Mouse (Mus musculus) T-helper 2 cell (primary cell): Measurements from ENCODE around the gene Lpin2.

Experiments used
- in situ Hi-C: fragments of 300-600 bp; cut with MboI, MseI; formaldehyde crosslinking; loops from one replicate; pipeline ENCODE4 v1.15.1; 2025; ENCODE audit warnings: high pct_unique_total_duplicates

Lpin2 gene

DNA sequence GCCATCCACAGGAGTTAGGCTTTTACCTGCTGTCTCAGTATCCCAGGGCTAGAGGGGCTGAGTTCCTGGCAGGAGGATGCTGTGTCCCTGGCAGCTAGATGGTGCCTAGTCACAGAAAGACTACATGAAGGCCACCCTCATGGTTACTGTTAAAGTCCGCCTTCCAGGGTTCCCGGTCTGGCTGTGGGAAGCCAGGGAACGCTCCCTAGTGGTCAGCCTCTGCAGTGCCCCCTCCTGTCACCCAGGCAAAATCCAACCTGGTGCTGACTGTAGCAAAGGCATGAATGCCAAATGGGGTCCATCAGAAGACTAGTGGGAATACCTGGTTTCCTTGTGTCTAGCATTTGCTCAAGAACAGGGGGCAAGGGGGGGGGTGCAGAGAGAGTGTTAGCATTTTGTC lies 78.3 kb downstream of the Lpin2 start:
- in situ Hi-C loops, result no loop called here

GRCm38 (mm10) chr17:71263136-71263535 lies 80.8 kb downstream of the Lpin2 start:
- in situ Hi-C loops, result no loop called here

GRCm38 (mm10) chr17:71264739-71265138 lies 82.4 kb downstream of the Lpin2 start:
- in situ Hi-C loops, result no loop called here

DNA sequence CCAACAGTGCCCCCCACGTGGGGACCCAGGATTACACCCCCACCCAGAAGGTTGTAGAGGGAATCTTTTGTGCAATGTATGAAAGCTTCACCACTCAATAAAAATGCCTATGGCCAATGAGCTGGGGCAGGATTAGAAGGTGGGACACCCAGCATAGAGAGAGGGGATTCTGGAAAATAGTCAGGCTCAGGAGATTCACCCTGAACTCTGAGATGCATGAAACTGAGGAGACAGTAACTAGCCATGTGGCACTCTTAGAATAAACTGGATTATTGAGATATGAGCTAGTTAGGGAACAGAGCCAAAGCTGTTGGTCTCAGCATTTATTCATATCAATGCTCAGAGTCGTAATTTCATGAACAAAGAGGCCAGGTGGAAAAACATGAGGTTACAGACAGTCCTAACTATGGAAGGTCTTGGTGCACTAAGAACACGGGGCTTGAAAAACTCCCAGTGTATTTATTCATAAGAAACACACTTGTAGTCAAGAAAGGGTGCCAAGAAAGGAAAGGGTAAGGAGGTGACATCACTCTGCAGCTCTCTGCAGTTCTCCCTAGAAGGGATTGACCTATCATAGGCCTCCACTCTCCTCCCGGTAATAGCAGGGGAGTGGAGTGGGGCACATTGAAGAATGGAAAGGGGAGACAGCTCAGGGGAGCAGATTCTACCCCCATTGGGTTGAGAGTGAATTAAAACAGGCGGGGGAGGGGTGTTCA lies 83.1 kb downstream of the Lpin2 start:
- in situ Hi-C loops, result no loop called here

DNA sequence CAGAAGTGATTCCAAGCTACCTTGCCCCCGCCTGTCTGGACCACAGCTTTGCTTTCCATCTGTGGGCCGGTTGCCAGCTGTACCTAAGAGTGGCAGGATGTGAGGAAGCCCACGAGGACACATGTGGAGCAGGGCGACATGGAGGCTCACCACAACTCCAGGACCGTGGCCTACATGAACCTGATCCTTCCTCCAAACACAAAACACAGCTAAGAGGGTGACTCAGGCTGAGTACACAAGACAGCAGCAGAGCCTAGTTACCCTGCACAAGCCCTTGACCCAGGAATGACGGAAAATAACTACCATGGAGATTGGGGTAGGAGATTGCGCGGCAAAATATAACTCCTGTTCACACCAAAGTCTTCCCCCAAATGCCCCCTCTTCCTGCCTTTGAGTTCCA lies 85.0 kb downstream of the Lpin2 start:
- in situ Hi-C loops, result no loop called here

DNA sequence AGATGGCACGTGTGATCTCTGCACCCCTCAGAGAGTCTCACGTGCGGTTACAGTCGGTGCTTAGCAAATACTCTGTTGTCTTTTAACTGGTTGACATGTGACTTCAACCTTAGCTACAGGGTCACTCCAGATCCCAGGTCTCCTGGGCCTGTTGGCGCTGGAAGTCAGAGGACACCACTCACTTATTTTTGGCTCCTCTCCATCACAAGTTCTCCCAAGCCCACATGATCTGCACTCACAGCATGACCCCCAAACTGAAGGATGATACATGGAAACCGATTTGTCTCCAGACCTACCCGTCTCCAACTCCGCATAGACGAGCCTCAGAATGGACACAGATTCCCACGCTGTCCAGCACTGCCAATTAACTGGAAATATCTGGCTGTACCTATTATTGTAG lies 85.8 kb downstream of the Lpin2 start:
- in situ Hi-C loops, result no loop called here

GRCm38 (mm10) chr17:71268599-71268998 lies 86.2 kb downstream of the Lpin2 start:
- in situ Hi-C loops, result no loop called here

GRCm38 (mm10) chr17:71273901-71274300 lies 91.5 kb downstream of the Lpin2 start:
- in situ Hi-C loops, result no loop called here

GRCm38 (mm10) chr17:71276771-71277170 lies 94.4 kb downstream of the Lpin2 start:
- in situ Hi-C loops, result no loop called here

- in situ Hi-C loops, result no loop called here
Measured at GRCm38 (mm10) chr17:71277701-71278491, 95.5 kb downstream of the Lpin2 start.

- in situ Hi-C loops, result no loop called here
Measured at GRCm38 (mm10) chr17:71282716-71283115, 100.4 kb downstream of the Lpin2 start.

DNA sequence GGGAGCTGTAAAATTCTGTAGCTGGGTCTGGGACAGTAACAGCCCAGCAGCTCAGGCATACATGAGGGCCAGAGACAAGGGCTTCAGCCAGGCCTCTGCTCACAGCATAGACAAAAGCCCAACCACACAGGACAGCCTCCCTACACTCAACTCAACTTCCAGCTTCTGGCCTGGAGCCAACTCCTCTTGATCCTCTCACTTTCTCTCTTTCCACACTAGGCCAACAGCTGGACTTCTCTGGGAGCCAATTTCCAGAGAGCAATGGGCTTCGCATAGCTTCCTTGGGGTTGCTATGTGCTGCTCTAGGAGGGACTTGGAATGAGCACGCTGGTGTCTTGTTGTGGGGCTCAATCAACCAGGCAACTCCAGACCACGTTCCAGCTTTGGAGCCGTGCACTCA lies 100.9 kb downstream of the Lpin2 start:
- in situ Hi-C loops, result no loop called here

DNA sequence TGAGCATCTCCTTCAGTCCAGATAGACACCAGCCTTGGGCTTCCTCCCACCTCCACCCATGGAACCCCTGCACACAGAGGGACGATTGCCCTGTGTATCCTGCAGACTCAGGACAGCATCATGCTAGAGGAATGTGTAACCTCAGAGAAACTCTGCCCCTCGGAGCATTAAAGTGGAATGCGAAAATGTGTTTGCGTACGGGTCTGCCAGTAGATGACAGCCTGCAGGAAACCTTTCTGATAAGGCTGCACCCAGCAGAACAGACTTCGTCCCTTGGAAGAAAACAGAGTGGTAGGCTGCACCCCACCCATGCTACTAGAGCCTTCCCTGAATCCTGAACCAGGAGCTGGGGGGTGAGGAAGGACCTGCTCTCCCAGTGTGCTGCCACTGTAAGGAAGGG lies 102.5 kb downstream of the Lpin2 start:
- in situ Hi-C loops, result no loop called here

GRCm38 (mm10) chr17:71285929-71286328 lies 103.6 kb downstream of the Lpin2 start:
- in situ Hi-C loops, result no loop called here

GRCm38 (mm10) chr17:71287586-71287985 lies 105.2 kb downstream of the Lpin2 start:
- in situ Hi-C loops, result no loop called here

GRCm38 (mm10) chr17:71288145-71288758 lies 105.9 kb downstream of the Lpin2 start:
- in situ Hi-C loops, result no loop called here

DNA sequence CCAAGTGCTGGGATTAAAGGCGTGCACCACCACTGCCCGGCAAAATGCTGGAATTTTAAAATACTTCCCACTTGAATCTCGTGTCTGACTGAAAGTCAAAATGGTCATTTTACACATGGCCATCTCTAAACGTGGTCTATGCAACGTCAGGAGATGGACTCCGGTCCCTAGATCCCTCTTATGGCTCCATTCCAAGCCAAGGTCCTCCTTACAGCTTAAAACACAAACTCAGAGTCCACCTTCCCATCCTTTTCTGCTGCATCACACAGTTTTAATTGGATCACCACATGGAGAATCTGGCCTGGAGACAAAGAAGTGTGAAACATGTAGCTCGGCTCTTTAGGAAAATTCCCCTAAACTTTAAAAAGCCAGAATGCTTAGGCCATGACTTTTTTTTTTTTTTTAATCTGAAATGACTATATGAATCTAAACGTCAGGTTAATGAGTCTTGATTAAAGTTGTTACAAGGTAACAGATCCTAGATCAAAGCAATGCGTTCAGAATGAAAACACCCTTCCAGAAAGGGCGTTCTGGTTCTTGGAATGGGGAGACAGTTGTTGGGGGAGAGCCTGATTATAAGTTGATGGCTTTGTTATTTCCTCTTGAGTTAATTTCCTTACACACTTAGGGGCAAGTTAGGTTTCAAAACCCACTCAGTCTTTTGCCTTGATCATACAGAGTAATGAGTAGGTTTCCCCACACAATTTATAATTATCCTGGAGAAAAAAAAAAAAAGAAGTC lies 106.6 kb downstream of the Lpin2 start:
- in situ Hi-C loops, result no loop called here

- in situ Hi-C loops, result no loop called here
Measured at GRCm38 (mm10) chr17:71289572-71290176, 107.3 kb downstream of the Lpin2 start.

GRCm38 (mm10) chr17:71290486-71291410 lies 108.4 kb downstream of the Lpin2 start:
- in situ Hi-C loops, result no loop called here

GRCm38 (mm10) chr17:71291897-71292420 lies 109.6 kb downstream of the Lpin2 start:
- in situ Hi-C loops, result no loop called here
